Mouse (Mus musculus) lung, postnatal 0 days (tissue): ENCODE measurements around the gene Rora.

ENCODE experiments used
- CTCF ChIP-seq: IDR thresholded peaks from 2 replicates; pipeline ENCODE4 v1.5.1; 2016; ENCODE audit warnings: antibody characterized with exemption, mild to moderate bottlenecking
- EP300 ChIP-seq: IDR thresholded peaks from 2 replicates; pipeline ENCODE4 v1.6.1; 2016; ENCODE audit warnings: antibody characterized with exemption, mild to moderate bottlenecking, control low read depth

DNA sequence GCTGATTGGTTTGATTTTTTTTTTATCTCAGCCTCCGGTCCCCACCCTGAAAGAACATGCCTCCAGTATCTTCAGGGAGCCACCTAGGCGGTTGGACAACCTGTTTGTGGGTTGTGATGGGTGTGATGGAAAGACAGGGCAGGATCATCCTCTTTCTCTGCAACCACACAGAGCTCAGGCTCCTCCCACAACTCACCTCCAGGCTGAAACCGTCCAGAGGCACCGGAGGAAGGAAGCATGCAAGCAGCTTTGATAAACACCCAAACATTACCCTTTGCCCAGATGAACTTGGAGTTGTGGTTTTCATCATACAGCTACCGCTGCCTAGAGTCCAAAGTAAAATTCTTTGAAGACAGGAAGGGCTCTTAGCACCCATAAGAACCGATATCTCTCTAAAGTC is 520.5 kb downstream of the Rora start:
- TF ChIP-seq CTCF (no peak), EP300 (no peak)
